Mouse (Mus musculus) hindbrain, embryonic 14.5 days (tissue): ENCODE results near the gene Grid1. TPM values are rescaled to one million over a fixed set of nuclear protein-coding genes. Genes with fewer than 3 reads are reported as not detected.

Experiments used
- ATAC-seq: fragments of 200-750 bp; cut with Nextera tagmentation; 2 replicates; pipeline ENCODE4 v1.8.0; 2017; ENCODE audit warnings: moderate number of reproducible peaks, mild to moderate bottlenecking, moderate TSS enrichment, moderate library complexity; ENCODE audit not compliant: low FRiP score
- DNase-seq: peaks from one replicate; pipeline ENCODE4 v3.0.0-alpha.2; 2015; ENCODE audit warnings: low spot score
- H3K27ac ChIP-seq: fragments of 300-500 bp; sonication (generic); 2 replicates; pipeline ENCODE4 v1.5.1; 2014; ENCODE audit warnings: mild to moderate bottlenecking, moderate library complexity
- H3K27me3 ChIP-seq: fragments of 300-500 bp; sonication (generic); 2 replicates; pipeline ENCODE4 v1.6.1; 2014; ENCODE audit warnings: mild to moderate bottlenecking, low read length, mixed read lengths; ENCODE audit not compliant: control insufficient read depth, insufficient read depth
- H3K36me3 ChIP-seq: fragments of 300-500 bp; sonication (generic); replicated peaks from 2 replicates; pipeline ENCODE4 v1.6.1; 2014; ENCODE audit not compliant: control insufficient read depth, insufficient read depth
- H3K4me1 ChIP-seq: fragments of 300-500 bp; sonication (generic); replicated peaks from 2 replicates; pipeline ENCODE4 v1.6.1; 2014; ENCODE audit warnings: antibody characterized with exemption, low read length, mixed read lengths; ENCODE audit not compliant: control insufficient read depth, insufficient read depth
- H3K4me2 ChIP-seq: fragments of 300-500 bp; sonication (generic); replicated peaks from 2 replicates; pipeline ENCODE4 v1.6.1; 2014; ENCODE audit warnings: mild to moderate bottlenecking, moderate library complexity
- H3K4me3 ChIP-seq: fragments of 300-500 bp; sonication (generic); replicated peaks from 2 replicates; pipeline ENCODE4 v1.5.1; 2014; ENCODE audit warnings: mild to moderate bottlenecking, low read length
- H3K9ac ChIP-seq: fragments of 300-500 bp; sonication (generic); 2 replicates; pipeline ENCODE4 v1.6.1; 2014
- H3K9me3 ChIP-seq: fragments of 300-500 bp; sonication (generic); 2 replicates; pipeline ENCODE4 v1.6.1; 2016; ENCODE audit warnings: low read length; ENCODE audit not compliant: control insufficient read depth
- WGBS: fragments of 180-500 bp; shearing (Covaris S2); extraction: QIAGEN DNeasy Blood & Tissue Kit; methylation state at CpG from one replicate; pipeline ENCODE4 v1.1.7; 2014; 5-methylcytosine and 5-hydroxymethylcytosine counted together
- microRNA counts: library from miRNA; unstranded; fragments of <30 nt; microRNA quantifications from one replicate; lab custom pipeline; 2016
- microRNA-seq: library from miRNA; unstranded; fragments of <30 nt; microRNA quantifications from one replicate; pipeline ENCODE4, GENCODE M21; 2016
- polyA plus RNA-seq: library from polyadenylated mRNA; unstranded; fragments of >200 nt; fragmentation: Nextera tagmentation; extraction: Ambion mirVana; gene quantifications from 2 replicates; pipeline ENCODE4 v1.2.1, GENCODE M21; 2014

Grid1 gene
- polyA plus RNA-seq, 1 experiment from 2014 or later: 7.7 TPM

- peaks cover 5% of the 10 kb centered on the region for H3K9me3 ChIP-seq
- DNase-seq (no peak), ATAC-seq (no peak)
- H3K27ac ChIP-seq: no peak overlapping the region
- no peaks in the 10 kb centered on the region for H3K36me3 ChIP-seq
- H3K9ac ChIP-seq: no peak overlapping the region
- 93% methylated on average over 5 of the region's 5 CpGs for whole genome bisulfite sequencing
- H3K4me2 ChIP-seq: no peak overlapping the region
- H3K4me3 ChIP-seq: no peak overlapping the region
- no peaks in the 10 kb centered on the region for H3K4me1 ChIP-seq
- H3K27me3 ChIP-seq: no peaks in the 10 kb centered on the region
These were observed 805.8 kb downstream of the Grid1 start for GRCm38 (mm10) chr14:35625749-35626148.

MicroRNAs encoded within 50 kb of the gene (microRNA counts, 519-probe panel; counts per million panel counts)
- microRNA mmu-miR-346 (lab: Ali Mortazavi, UCI): not detected

Small RNAs within 50 kb of the gene (microRNA-seq; reads per million reads assigned to microRNA genes)
- 149 reads per million, percentile 55 among the genes with 10 or more reads in this experiment for gene Mir346

Other genes starting within 250 kb of the Grid1 start
- 0.68 and 0.76 TPM in 2 replicates for gene Ldb3, start 231.4 kb upstream of the Grid1 start, polyA plus RNA-seq
- gene Opn4, start 220.0 kb upstream of the Grid1 start, polyA plus RNA-seq: not detected in 2 replicates
- 16.5 and 16.8 TPM in 2 replicates for gene Wapl, start 146.2 kb upstream of the Grid1 start, polyA plus RNA-seq